Comparison of ENCODE assay signal across 25 mouse cellular contexts in genomic region chr3:98221856-98222255, GRCm38 (mm10). TPM values are rescaled to one million over a fixed set of nuclear protein-coding genes. Genes with fewer than 3 reads are reported as not detected.
DNase-seq lines count a peak whose midpoint lies in the region; ATAC-seq lines count a peak whose summit lies in the region.
"Had no signal": no experiment of that assay in that cellular context is flagged by ENCODE, and none has a peak within 500 bp of the region (broad histone marks: within the 10 kb centered on the region; RNA-seq: fewer than 3 reads in every experiment).

Gene Reg4, plus strand, starts transcription at chr3:98222156.

- H3K4me2 ChIP-seq in intestine, embryonic 16.5 days (ENCODE audit: low read depth, low read length), result no peak within 1 kb of the TSS
- H3K4me2 ChIP-seq in hindbrain, embryonic 11.5 days (replicated peaks; ENCODE audit: low read depth, low read length), result no peak within 1 kb of the TSS
- H3K4me2 ChIP-seq: embryonic facial prominence, embryonic 13.5 days; embryonic facial prominence, embryonic 15.5 days; forebrain, embryonic 12.5 days had no signal

- WGBS in intestine, embryonic 16.5 days, result 63% methylated on average over 8 of the region's 8 CpGs
- 48% methylated on average over 8 of the region's 8 CpGs for WGBS in large intestine, adult 2 months
- WGBS in hindbrain, embryonic 11.5 days, result 85% methylated on average over 8 of the region's 8 CpGs

- H3K4me3 ChIP-seq in intestine, embryonic 16.5 days (ENCODE audit: low read length), result no peak within 1 kb of the TSS
- no peak within 1 kb of the TSS for H3K4me3 ChIP-seq in hindbrain, embryonic 11.5 days (ENCODE audit: low read depth, low read length)
- H3K4me3 ChIP-seq: embryonic facial prominence, embryonic 13.5 days; embryonic facial prominence, embryonic 15.5 days; erythroblast, embryonic 14.5 days; forebrain, embryonic 10.5 days; forebrain, embryonic 12.5 days had no signal

- no peaks in the 10 kb centered on the region for H3K36me3 ChIP-seq in intestine, embryonic 16.5 days (ENCODE audit: control insufficient read depth, insufficient read depth, low read length)
- H3K36me3 ChIP-seq in hindbrain, embryonic 11.5 days (ENCODE audit: control insufficient read depth, insufficient read depth, low read length), result no peaks in the 10 kb centered on the region
- H3K36me3 ChIP-seq: embryonic facial prominence, embryonic 13.5 days; embryonic facial prominence, embryonic 15.5 days; forebrain, embryonic 10.5 days; forebrain, embryonic 12.5 days had no signal

- H3K27ac ChIP-seq in intestine, embryonic 16.5 days (ENCODE audit: low read length), result no peak within 1 kb of the TSS
- no peak within 1 kb of the TSS for H3K27ac ChIP-seq in hindbrain, embryonic 11.5 days (ENCODE audit: low read depth, low read length)
- H3K27ac ChIP-seq: embryonic facial prominence, embryonic 13.5 days; embryonic facial prominence, embryonic 15.5 days; forebrain, embryonic 10.5 days; forebrain, embryonic 12.5 days had no signal

- no peaks in the 10 kb centered on the region for H3K9me3 ChIP-seq in intestine, embryonic 16.5 days (ENCODE audit: control insufficient read depth, low read length)
- no peaks in the 10 kb centered on the region for H3K9me3 ChIP-seq in hindbrain, embryonic 11.5 days (ENCODE audit: control insufficient read depth, low read length)
- H3K9me3 ChIP-seq: embryonic facial prominence, embryonic 13.5 days; embryonic facial prominence, embryonic 15.5 days; forebrain, embryonic 10.5 days; forebrain, embryonic 12.5 days had no signal

- H3K9ac ChIP-seq in intestine, embryonic 16.5 days (ENCODE audit: low read depth, low read length), result no peak within 1 kb of the TSS
- no peak within 1 kb of the TSS for H3K9ac ChIP-seq in hindbrain, embryonic 11.5 days (ENCODE audit: low read depth, low read length)
- H3K9ac ChIP-seq: embryonic facial prominence, embryonic 13.5 days; embryonic facial prominence, embryonic 15.5 days; forebrain, embryonic 12.5 days had no signal

- no peak for DNase-seq in large intestine, adult 2 months (ENCODE audit: low read depth, low spot score)
- DNase-seq in embryo, embryonic 10 days (ENCODE audit: low spot score), result no peak
- no peak for DNase-seq in neural tube, embryonic 10.5 days (ENCODE audit: extremely low spot score, low spot score)
- no peak for DNase-seq in hindbrain, embryonic 11.5 days (ENCODE audit: low spot score)
- DNase-seq: adrenal gland, adult 2 months; adrenal gland, postnatal 10 days; adrenal gland, postnatal 25 days; cerebellum, adult 11 months; cerebellum, adult 18-20 months; cerebellum, adult 8-10 months; cerebellum, adult 9-11 months; cerebellum, postnatal 14 days; embryo, embryonic 11 days had no signal

- no peaks in the 10 kb centered on the region for H3K27me3 ChIP-seq in intestine, embryonic 16.5 days (replicated peaks; ENCODE audit: control insufficient read depth, insufficient read depth, low read length)
- H3K27me3 ChIP-seq in hindbrain, embryonic 11.5 days (ENCODE audit: control insufficient read depth, insufficient read depth, low read length), result no peaks in the 10 kb centered on the region
- H3K27me3 ChIP-seq: embryonic facial prominence, embryonic 13.5 days; embryonic facial prominence, embryonic 15.5 days; forebrain, embryonic 12.5 days had no signal

- H3K4me1 ChIP-seq in intestine, embryonic 16.5 days (ENCODE audit: control insufficient read depth, insufficient read depth, low read length), result peaks cover 4% of the 10 kb centered on the region; the same call in 1 of the 2 replicates
- H3K4me1 ChIP-seq in hindbrain, embryonic 11.5 days (replicated peaks; ENCODE audit: control insufficient read depth, insufficient read depth, low read length), result no peaks in the 10 kb centered on the region
- H3K4me1 ChIP-seq: embryonic facial prominence, embryonic 15.5 days had no signal

- no peak for ATAC-seq in intestine, embryonic 16.5 days
- ATAC-seq in hindbrain, embryonic 11.5 days (ENCODE audit: low FRiP score), result no peak
- ATAC-seq: forebrain, embryonic 14.5 days; forebrain, embryonic 16.5 days had no signal

RNA-seq across cellular contexts. Expression of gene Reg4, which starts in this region (rescaled TPM):
- 28.4 and 37.9 TPM in 2 replicates for polyA plus RNA-seq in intestine, embryonic 16.5 days (2015; fragmentation: Nextera tagmentation; extraction: Ambion mirVana)
- polyA plus RNA-seq in large intestine, adult 2 months (2012; rRNA removed), result 80.7 and 85.3 TPM in 2 replicates
- not detected in 2 replicates for polyA plus RNA-seq in hindbrain, embryonic 11.5 days (2014; fragmentation: Nextera tagmentation; extraction: Ambion mirVana)
- polyA plus RNA-seq: adrenal gland, adult 2 months; brain, embryonic 14.5 days; C2C12; cortical plate, adult 2 months; embryonic facial prominence, embryonic 11.5 days; embryonic facial prominence, embryonic 13.5 days; embryonic facial prominence, embryonic 15.5 days; erythroblast, embryonic 14.5 days; forebrain, embryonic 12.5 days; forebrain, embryonic 14.5 days; forebrain, embryonic 16.5 days had no signal

Comparison
In these comparisons a context has a peak if more than half of its experiments do, and no peak if none do; other contexts are left out.
1. RNA of gene Reg4 (polyA plus RNA-seq): 80.7 to 85.3 TPM in large intestine, adult 2 months and 28.4 to 37.9 TPM in intestine, embryonic 16.5 days; not detected in hindbrain, embryonic 11.5 days; every median in the first group is over 10 times any median in the second.